Mouse (Mus musculus) G1E (cell line): ENCODE data around the gene Prune1.

ENCODE experiments used
- CTCF ChIP-seq: IDR thresholded peaks from 2 replicates; pipeline ENCODE4 v1.5.1; 2012; ENCODE audit warnings: low read depth, low read length, inconsistent platforms, mixed read lengths
- GATA1 ChIP-seq: IDR thresholded peaks from 2 replicates; pipeline ENCODE4 v1.6.1; 2012; ENCODE audit warnings: borderline replicate concordance, low read length, inconsistent platforms, mixed read lengths
- GATA2 ChIP-seq: IDR thresholded peaks from 2 replicates; pipeline ENCODE4 v1.6.1; 2012; ENCODE audit warnings: low read depth, low read length, inconsistent platforms, borderline replicate concordance
- TAL1 ChIP-seq: conservative IDR thresholded peaks from 2 replicates; pipeline ENCODE4 v1.6.1; 2012; ENCODE audit warnings: low read depth, low read length, inconsistent platforms, mixed read lengths

- TF ChIP-seq TAL1 (no peak), CTCF (no peak), GATA1 (no peak), GATA2 (no peak)
These were observed 41.0 kb downstream of the Prune1 start for GRCm38 (mm10) chr3:95240900-95241299.
